Mouse (Mus musculus) limb, embryonic 15.5 days (tissue): ENCODE measurements around the gene Dynlt1f. TPM values are rescaled to one million over a fixed set of nuclear protein-coding genes. Genes with fewer than 3 reads are reported as not detected.
"Not testable (repeated sequence)": the region's sequence is repeated elsewhere in the genome, so short reads cannot be mapped to it uniquely, and the experiment has no call there.

Source experiments
- ATAC-seq: fragments of 200-750 bp; cut with Nextera tagmentation; 2 replicates; pipeline ENCODE4 v1.8.0; 2017; ENCODE audit warnings: low read depth, moderate TSS enrichment; ENCODE audit not compliant: insufficient number of reproducible peaks, low FRiP score, low TSS enrichment
- H3K27ac ChIP-seq: fragments of 300-500 bp; sonication (generic); 2 replicates; pipeline ENCODE4 v1.5.1; 2015; ENCODE audit warnings: moderate library complexity, mild to moderate bottlenecking, inconsistent platforms
- H3K27me3 ChIP-seq: fragments of 300-500 bp; sonication (generic); 2 replicates; pipeline ENCODE4 v1.6.1; 2015; ENCODE audit warnings: inconsistent platforms
- H3K36me3 ChIP-seq: fragments of 300-500 bp; sonication (generic); 2 replicates; pipeline ENCODE4 v1.6.1; 2015; ENCODE audit warnings: inconsistent platforms
- H3K4me1 ChIP-seq: fragments of 300-500 bp; sonication (generic); 2 replicates; pipeline ENCODE4 v1.6.1; 2015; ENCODE audit warnings: inconsistent platforms
- H3K4me2 ChIP-seq: fragments of 300-500 bp; sonication (generic); 2 replicates; pipeline ENCODE4 v1.6.1; 2015; ENCODE audit warnings: mild to moderate bottlenecking, inconsistent platforms
- H3K4me3 ChIP-seq: fragments of 300-500 bp; sonication (generic); 2 replicates; pipeline ENCODE4 v1.5.1; 2015; ENCODE audit warnings: mild to moderate bottlenecking, inconsistent platforms
- H3K9ac ChIP-seq: fragments of 300-500 bp; sonication (generic); 2 replicates; pipeline ENCODE4 v1.6.1; 2015; ENCODE audit warnings: inconsistent platforms
- H3K9me3 ChIP-seq: fragments of 300-500 bp; sonication (generic); 2 replicates; pipeline ENCODE4 v1.6.1; 2016; ENCODE audit warnings: inconsistent platforms
- WGBS: fragments of 180-500 bp; shearing (Covaris S2); methylation state at CpG from one replicate; pipeline ENCODE4 v1.1.7; 2015; 5-methylcytosine and 5-hydroxymethylcytosine counted together
- polyA plus RNA-seq: library from polyadenylated mRNA; unstranded; fragments of >200 nt; fragmentation: Nextera tagmentation; extraction: Ambion mirVana; gene quantifications from 2 replicates; pipeline ENCODE4 v1.2.1, GENCODE M21; 2015

The Dynlt1f gene
- polyA plus RNA-seq = 163 and 172 TPM in 2 replicates

DNA sequence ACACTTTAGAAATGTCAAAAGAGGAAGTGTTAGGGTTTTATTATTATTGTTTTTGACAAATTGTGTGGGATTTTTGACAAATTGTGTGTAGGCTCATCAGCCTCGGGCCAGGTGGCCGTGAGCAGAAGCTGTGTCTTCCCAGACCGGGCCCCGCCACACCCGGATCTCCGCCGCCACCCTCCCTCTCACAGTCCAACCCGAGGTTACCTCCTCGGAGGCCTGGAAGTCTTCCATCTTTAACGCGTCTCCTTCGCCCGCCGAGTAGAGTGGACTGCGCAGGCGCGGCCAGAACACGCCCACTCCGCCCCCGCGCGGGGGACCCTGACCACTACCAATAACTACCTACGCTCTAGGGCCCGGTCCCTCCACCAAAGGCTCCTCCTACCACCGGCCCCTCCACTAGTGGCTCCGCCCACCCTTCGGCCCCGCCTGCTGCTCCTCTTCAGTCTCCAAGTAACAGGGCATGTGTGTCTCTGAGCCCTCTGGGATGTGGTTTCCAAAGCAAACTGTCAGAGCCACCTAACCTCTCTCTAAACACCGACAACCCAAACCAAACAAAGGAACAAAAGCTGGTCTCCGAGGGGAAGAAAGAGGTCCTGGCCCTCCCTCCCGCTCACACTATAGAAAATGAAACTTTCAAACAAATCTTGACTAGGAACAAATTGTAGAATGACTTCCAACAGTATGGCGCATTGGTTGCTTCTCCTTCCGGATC lies at the start of gene Dynlt1f:
Dynlt1f (minus strand) TSS at position 334 of the 715 bp plus-strand sequence.
- WGBS = 3% methylated on average over 25 of the region's 33 CpGs
- Histone ChIP-seq H3K4me3 (peak within 1 kb of the TSS; percentile 53), H3K9ac (peak within 1 kb of the TSS; percentile 33), H3K4me2 (peak within 1 kb of the TSS; percentile 54), H3K27ac (peak within 1 kb of the TSS; percentile 86)
- not testable (repeated sequence) for H3K4me1 ChIP-seq, H3K36me3 ChIP-seq, H3K9me3 ChIP-seq, H3K27me3 ChIP-seq
- ATAC-seq = peak; percentile 94

DNA sequence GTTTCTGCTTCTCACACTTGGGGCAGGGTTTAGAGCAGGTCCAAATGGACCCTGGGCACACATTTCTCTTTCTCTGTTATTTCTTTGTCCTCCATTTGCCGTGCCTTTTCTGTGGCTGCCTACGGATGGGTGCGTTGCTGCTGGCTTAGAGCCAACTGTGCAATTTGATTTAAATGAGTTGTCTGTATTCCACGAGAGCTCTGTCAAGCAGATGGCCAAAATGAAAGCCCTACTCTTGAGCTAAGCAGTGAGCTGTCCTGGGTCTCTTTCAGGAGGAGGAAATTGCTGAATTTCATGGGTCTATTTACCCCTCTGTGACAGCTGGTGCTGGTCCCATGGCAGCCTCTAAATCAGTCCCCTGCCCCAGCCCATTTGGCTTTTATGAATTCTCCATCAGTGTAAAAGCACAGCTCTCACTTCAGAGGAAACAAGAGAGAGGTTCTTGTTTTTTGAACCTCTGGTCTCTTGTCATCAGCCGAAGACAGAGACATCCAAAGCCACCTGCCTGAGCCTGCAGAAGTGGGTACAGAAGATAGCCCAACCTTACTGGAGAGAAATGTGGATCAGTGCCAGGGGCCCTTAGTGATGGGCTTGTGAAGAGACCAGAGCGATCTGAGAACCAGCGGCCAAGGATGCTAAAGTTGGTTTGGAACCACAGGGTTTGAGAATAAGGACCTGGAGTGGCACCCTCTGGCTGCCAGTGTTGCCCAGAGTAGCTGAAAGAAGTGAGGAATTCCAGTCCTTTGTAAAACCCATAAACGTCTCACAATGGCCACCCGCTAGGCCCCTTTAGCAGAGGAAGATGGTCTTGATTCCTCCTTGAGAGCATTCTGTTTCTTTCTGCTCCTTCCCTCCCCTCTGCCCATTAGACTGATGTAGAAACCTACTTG lies 47.9 kb upstream of the Dynlt1f start:
- not testable (repeated sequence) for H3K9me3 ChIP-seq, ATAC-seq, H3K27ac ChIP-seq, H3K4me2 ChIP-seq, H3K4me3 ChIP-seq, H3K36me3 ChIP-seq, H3K4me1 ChIP-seq, H3K27me3 ChIP-seq, H3K9ac ChIP-seq
- WGBS = 56% methylated on average over 9 of the region's 9 CpGs

DNA sequence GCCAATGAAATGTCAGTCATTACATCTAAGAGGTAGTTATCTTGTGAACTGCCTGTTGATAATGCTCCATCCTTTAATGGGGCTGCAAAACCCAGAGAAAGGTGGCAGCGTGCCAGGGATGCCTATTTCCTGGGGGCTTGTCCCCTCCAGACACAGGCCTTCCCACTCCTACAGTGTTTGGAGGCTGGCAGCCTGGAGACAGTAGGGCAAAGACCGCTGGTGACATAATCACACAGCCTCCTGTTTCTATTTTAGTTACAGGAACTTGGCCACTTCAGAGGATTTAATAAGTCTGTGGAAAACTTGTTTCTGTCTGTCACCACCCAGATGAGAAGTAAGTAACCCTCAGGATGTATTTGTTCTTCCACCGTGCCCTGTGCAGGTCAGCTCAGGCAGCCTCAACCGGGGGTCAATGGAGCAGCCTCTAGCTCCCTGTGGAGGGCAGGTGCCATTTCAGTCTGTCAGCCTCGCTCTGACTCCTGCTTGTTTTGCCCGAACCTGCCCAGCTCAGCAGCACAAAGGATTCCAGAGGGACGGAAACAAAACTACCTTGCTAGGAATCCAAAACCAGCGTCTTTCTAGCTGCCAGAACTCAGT lies 47.0 kb upstream of the Dynlt1f start:
- ATAC-seq, H3K27me3 ChIP-seq, H3K36me3 ChIP-seq, H3K27ac ChIP-seq, H3K9me3 ChIP-seq, H3K4me3 ChIP-seq, H3K9ac ChIP-seq, H3K4me2 ChIP-seq, H3K4me1 ChIP-seq: not testable (repeated sequence)
- 35% methylated on average over 2 of the region's 8 CpGs for WGBS

DNA sequence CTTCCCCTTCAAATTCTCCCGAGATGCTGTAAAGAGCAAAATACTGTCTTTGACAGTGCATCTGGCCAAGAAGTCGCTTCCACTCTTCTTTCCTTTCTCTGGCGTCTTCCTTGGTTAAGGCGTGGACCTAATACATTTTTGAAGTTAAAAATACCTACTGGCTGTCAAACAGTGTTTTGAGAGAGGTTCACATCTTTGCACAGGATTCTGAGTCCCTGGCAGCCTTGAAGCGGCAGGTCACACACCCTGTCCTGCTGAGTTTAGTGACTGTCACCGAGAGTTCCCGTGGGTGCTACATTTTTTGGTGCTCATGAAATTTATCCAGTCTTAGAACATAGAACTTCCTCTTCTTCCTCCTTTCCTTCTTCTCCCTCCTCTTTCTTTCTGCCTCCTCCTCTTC lies 44.4 kb upstream of the Dynlt1f start:
- not testable (repeated sequence) for H3K27ac ChIP-seq, H3K9ac ChIP-seq, H3K4me1 ChIP-seq, H3K4me2 ChIP-seq, H3K4me3 ChIP-seq, H3K36me3 ChIP-seq, H3K9me3 ChIP-seq, ATAC-seq, H3K27me3 ChIP-seq
- 71% methylated on average over 5 of the region's 7 CpGs for WGBS

DNA sequence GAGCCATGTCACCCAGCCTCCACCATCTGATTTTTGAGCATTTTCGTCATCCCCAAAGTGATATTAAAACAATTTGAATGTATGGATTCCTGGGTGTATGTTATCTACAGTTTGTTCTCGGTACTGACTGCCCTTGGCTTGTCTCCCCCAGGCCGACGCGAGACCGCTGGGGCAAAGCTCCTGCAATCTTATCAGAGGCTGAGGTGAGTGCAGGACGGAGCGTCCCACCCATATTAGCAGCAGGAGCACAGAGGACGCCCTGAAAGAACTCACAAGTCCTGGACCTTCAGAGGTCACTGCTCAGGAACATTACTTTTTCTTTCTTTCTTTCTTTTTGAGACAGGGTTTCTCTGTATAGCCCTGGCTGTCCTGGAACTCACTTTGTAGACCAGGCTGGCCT lies 43.8 kb upstream of the Dynlt1f start:
- not testable (repeated sequence) for H3K36me3 ChIP-seq, H3K4me2 ChIP-seq, H3K27me3 ChIP-seq, ATAC-seq, H3K4me1 ChIP-seq, H3K27ac ChIP-seq, H3K9ac ChIP-seq, H3K9me3 ChIP-seq, H3K4me3 ChIP-seq
- 89% methylated on average over 9 of the region's 9 CpGs for WGBS

DNA sequence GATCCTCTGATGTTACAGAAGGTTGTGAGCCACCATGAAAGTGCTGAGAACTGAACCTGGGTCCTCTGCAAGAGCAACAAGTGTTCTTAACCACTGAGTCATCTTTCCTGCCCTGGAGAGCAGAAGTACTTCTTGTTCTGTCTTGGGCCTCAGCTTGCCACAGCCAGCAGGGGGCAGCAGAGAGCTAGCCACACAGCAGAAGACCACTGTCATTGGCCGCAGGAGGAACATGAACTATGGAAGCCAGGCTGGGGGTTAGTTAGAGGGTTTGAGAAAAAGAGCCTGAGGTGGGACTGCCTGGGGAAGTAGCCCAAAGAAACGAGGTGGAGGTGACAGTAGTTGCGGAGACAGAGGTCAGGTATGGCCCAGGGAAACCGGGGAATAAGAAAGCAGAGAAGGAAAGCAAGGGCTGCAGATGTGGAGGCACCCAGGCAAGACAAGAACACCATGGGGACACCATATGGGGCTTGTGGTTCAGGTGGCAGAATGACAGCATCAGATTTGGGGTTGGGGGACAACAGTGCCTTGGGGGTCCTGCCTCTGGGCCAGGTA lies 41.6 kb upstream of the Dynlt1f start:
- H3K4me2 ChIP-seq, H3K36me3 ChIP-seq, H3K9me3 ChIP-seq, H3K27ac ChIP-seq, ATAC-seq, H3K27me3 ChIP-seq, H3K4me1 ChIP-seq, H3K9ac ChIP-seq, H3K4me3 ChIP-seq: not testable (repeated sequence)
- WGBS = 28% methylated on average over 4 of the region's 4 CpGs

DNA sequence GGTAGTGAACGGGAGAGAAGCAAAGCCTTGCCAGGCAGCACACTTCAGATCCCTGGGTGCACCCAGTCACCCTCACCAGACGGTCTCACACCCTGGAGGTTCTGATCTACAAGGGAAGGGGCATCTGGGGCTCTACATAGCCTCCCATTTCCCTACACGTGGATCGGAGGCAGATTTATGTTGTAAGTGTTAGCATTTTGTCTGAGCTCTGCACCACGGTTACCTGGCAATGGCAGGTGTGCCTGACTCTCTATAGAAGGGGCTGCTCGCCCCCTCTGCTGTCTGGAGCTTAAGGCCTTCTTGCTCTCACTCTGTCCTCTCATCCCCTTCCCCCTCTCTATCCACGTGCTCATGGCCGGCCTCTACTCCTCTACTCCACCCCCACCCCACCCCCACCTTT lies 40.8 kb upstream of the Dynlt1f start:
- not testable (repeated sequence) for H3K27me3 ChIP-seq, H3K27ac ChIP-seq, H3K4me1 ChIP-seq, H3K9ac ChIP-seq, H3K4me3 ChIP-seq, H3K9me3 ChIP-seq, H3K4me2 ChIP-seq, H3K36me3 ChIP-seq, ATAC-seq
- WGBS = 49% methylated on average over 8 of the region's 8 CpGs

DNA sequence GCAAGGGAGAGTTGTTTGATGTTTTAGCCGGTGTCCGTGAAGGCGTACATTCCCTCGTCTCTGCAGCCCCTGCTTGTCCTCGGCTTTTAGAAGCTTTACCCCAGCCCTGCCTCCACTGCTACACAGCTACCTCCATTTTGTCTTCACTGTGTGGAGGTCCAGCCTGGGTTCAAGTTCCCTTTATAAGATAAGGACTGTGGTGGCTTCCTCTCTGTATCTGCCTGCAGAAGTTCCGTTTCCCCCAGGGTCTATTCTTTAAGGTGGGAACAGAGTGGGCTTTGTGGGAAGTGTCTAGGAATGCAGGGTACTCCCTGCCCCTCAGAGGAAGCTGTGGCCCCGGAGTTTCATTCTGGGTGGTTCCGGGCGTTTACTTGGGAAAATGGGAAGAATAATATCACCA lies 40.0 kb upstream of the Dynlt1f start:
- H3K27ac ChIP-seq, H3K4me2 ChIP-seq, H3K4me3 ChIP-seq, H3K4me1 ChIP-seq, H3K27me3 ChIP-seq, ATAC-seq, H3K9me3 ChIP-seq, H3K9ac ChIP-seq, H3K36me3 ChIP-seq: not testable (repeated sequence)
- 77% methylated on average over 9 of the region's 9 CpGs for WGBS

DNA sequence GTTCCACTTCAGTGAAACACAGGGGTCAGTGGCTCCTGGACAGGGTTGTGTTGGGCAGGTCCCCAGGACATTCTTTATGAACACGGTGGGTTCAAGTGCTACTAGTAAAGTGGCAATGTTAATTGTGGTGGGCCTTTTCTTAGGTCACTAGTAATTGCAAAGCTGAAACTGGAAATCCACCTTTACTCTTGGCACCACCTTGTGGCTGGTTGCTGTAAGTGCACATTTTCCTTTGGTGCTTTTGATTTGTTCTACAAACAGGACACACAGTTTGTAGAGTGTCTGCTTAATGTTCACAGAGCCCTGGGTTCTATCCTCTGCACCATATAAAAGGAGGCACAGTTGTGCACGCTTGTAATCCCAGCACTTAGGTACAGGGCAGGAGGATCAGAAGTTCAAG lies 35.9 kb upstream of the Dynlt1f start:
- not testable (repeated sequence) for H3K36me3 ChIP-seq, H3K4me3 ChIP-seq, ATAC-seq, H3K27me3 ChIP-seq, H3K9me3 ChIP-seq, H3K27ac ChIP-seq, H3K4me2 ChIP-seq, H3K9ac ChIP-seq, H3K4me1 ChIP-seq
- WGBS = 12% methylated on average over 2 of the region's 2 CpGs

DNA sequence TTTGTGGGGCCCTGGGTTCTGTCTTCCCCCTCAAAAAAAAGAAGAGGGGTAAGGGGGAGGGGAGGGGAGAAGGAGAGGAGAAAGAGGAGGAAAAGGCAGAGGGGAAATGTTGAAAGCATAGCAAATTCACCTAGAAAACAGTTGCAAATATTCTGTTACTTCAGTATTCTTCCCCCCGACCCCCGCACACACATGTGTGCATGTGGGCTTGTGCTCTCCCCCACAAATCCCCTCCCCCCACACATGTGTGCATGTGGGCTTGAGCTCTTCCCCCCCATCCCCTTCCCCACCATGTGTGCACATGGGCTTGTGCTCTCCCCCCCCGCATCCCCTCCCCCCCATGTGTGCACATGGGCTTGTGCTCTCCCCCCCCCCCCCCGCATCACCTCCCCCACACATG lies 33.6 kb upstream of the Dynlt1f start:
- H3K4me2 ChIP-seq, H3K4me1 ChIP-seq, H3K36me3 ChIP-seq, H3K9ac ChIP-seq, ATAC-seq, H3K4me3 ChIP-seq, H3K9me3 ChIP-seq, H3K27ac ChIP-seq, H3K27me3 ChIP-seq: not testable (repeated sequence)
- 91% methylated on average over 2 of the region's 4 CpGs for WGBS

DNA sequence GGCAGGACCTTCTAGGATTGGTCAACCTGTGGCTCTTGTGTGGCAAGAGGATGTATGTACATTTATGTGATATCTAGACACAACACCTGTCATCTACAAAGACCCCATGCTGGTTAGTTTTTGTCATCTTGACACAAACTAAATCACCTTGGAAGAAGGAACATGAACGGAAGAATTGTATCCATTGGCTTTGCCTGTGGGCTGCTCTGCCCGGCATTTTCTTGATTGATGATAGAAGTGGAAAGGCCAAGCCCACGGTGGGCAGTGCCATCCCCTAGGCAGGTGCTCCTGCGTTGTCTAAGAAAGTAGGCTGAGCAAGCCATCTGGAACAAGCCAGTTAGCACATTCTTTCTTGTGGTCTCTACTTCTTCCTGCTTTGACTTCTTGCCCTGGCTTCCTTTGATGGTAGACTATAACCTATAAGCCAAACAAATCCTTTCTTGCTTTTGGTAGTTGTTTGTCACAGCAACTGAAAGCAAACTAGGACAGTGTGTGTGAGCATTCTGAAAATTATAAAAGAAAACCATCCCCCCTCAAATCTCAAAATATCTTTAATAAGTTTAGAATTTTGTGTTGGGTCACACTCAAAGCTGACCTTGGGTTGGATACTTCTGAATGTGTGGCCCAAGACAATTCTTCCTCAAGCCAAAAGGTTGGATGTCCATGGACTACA lies 30.7 kb upstream of the Dynlt1f start:
- H3K4me2 ChIP-seq, H3K4me3 ChIP-seq, H3K4me1 ChIP-seq, H3K9ac ChIP-seq, H3K36me3 ChIP-seq, H3K9me3 ChIP-seq, H3K27ac ChIP-seq, ATAC-seq, H3K27me3 ChIP-seq: not testable (repeated sequence)
- WGBS = 94% methylated on average over 3 of the region's 4 CpGs
